ENCODE assay signal across 31 mouse cellular contexts in genomic region chr2:48536930-48537329, GRCm38 (mm10).
A peak's percentile ranks its signal among the peaks of the same experiment; 100 is the strongest.
DNase-seq lines count a peak whose midpoint lies in the region; ATAC-seq lines count a peak whose summit lies in the region.
"Had no signal": no experiment of that assay in that cellular context is flagged by ENCODE, and none has a peak within 500 bp of the region (broad histone marks: within the 10 kb centered on the region; RNA-seq: fewer than 3 reads in every experiment).

No protein-coding gene starts in this region.

- ATAC-seq in forebrain, embryonic 14.5 days, result no peak
- peak; percentile 53; a peak in 3 of 4 replicates for ATAC-seq in hematopoietic stem cell, adult 5-6 weeks (replicated peaks in 1 of 2; ENCODE audit: insufficient read depth in 1 of 2, low FRiP score in 2 of 2, low TSS enrichment in 1 of 2, low read depth in 1 of 2, poor library complexity in 2 of 2, severe bottlenecking in 2 of 2)
- ATAC-seq: forebrain, embryonic 13.5 days; forebrain, postnatal 0 days had no signal

- no peak for DNase-seq in forebrain, embryonic 10.5 days (ENCODE audit: extremely low spot score, low spot score)
- no peak for DNase-seq in forebrain, embryonic 14.5 days (ENCODE audit: low spot score)
- peak; percentile 6 for DNase-seq in c-Kit-positive CD71-negative TER-119-negative erythroid progenitor cells, embryonic 14.5 days (ENCODE audit: low read depth)
- no peak for DNase-seq in layer of hippocampus, adult 11-12 months (ENCODE audit: low spot score)
- DNase-seq in spleen, postnatal 14 days (ENCODE audit: low spot score in 2 of 2), result no peak
- no peak for DNase-seq in heart, postnatal 10 days
- DNase-seq: adrenal gland, adult 8-10 months; adrenal gland, postnatal 25 days; B cell, adult 2 months; cerebellum, adult 11 months; cerebellum, adult 2 months; cerebellum, adult 9-11 months; cerebellum, postnatal 25 days; embryo, embryonic 11 days; forebrain, postnatal 0 days; gastrocnemius, adult 2 months; gastrocnemius, postnatal 14 days; heart, adult 18-20 months; heart, postnatal 14 days; heart, postnatal 4 days had no signal

- intact Hi-C loops in heart, postnatal 10 days (cut with DNase I), result loop anchor here (5.0 kb wide), 1 partner anchor 65 kb away; no protein-coding TSS in a partner anchor

- H3K4me1 ChIP-seq in forebrain, embryonic 10.5 days, result peaks cover 23% of the 10 kb centered on the region
- peaks cover 7% of the 10 kb centered on the region; the same call in 1 of the 2 replicates for H3K4me1 ChIP-seq in forebrain, embryonic 14.5 days (ENCODE audit: control insufficient read depth, insufficient read depth, low read length)
- H3K4me1 ChIP-seq: heart, embryonic 15.5 days had no signal

- no peak overlapping the region for H3K4me3 ChIP-seq in forebrain, embryonic 10.5 days
- H3K4me3 ChIP-seq in forebrain, embryonic 14.5 days (ENCODE audit: low read depth, low read length), result no peak overlapping the region
- H3K4me3 ChIP-seq: embryonic facial prominence, embryonic 10.5 days; embryonic facial prominence, embryonic 13.5 days; erythroblast, embryonic 14.5 days; forebrain, embryonic 13.5 days; gastrocnemius, adult 2 months; heart, embryonic 12.5 days; heart, embryonic 15.5 days; hindbrain, embryonic 12.5 days; hindbrain, embryonic 15.5 days had no signal

- no peaks in the 10 kb centered on the region for H3K36me3 ChIP-seq in forebrain, embryonic 10.5 days (replicated peaks)
- no peaks in the 10 kb centered on the region for H3K36me3 ChIP-seq in forebrain, embryonic 14.5 days (ENCODE audit: control insufficient read depth, insufficient read depth, low read length)
- H3K36me3 ChIP-seq: embryonic facial prominence, embryonic 10.5 days; embryonic facial prominence, embryonic 13.5 days; G1E; heart, embryonic 12.5 days; heart, embryonic 15.5 days; hindbrain, embryonic 12.5 days; hindbrain, embryonic 15.5 days had no signal

- peak overlapping the region; percentile 62; the same call in 1 of the 2 replicates for H3K27ac ChIP-seq in forebrain, embryonic 10.5 days
- H3K27ac ChIP-seq in forebrain, embryonic 14.5 days (ENCODE audit: low read depth, low read length), result no peak overlapping the region
- H3K27ac ChIP-seq: embryonic facial prominence, embryonic 10.5 days; embryonic facial prominence, embryonic 13.5 days; forebrain, embryonic 13.5 days; gastrocnemius, adult 2 months; heart, embryonic 15.5 days; hindbrain, embryonic 12.5 days; hindbrain, embryonic 15.5 days had no signal

- H3K4me2 ChIP-seq in forebrain, embryonic 14.5 days (ENCODE audit: low read length), result no peak overlapping the region
- H3K4me2 ChIP-seq: embryonic facial prominence, embryonic 13.5 days; forebrain, embryonic 13.5 days; heart, embryonic 12.5 days; heart, embryonic 15.5 days; hindbrain, embryonic 12.5 days; hindbrain, embryonic 15.5 days had no signal

- H3K9me3 ChIP-seq in forebrain, embryonic 10.5 days, result no peaks in the 10 kb centered on the region
- H3K9me3 ChIP-seq in forebrain, embryonic 14.5 days (replicated peaks; ENCODE audit: control insufficient read depth, low read length), result no peaks in the 10 kb centered on the region
- H3K9me3 ChIP-seq: embryonic facial prominence, embryonic 10.5 days; embryonic facial prominence, embryonic 13.5 days; forebrain, embryonic 13.5 days; G1E; heart, embryonic 12.5 days; heart, embryonic 15.5 days; hindbrain, embryonic 12.5 days; hindbrain, embryonic 15.5 days had no signal

- WGBS in forebrain, embryonic 10.5 days, result 87% methylated on average over 4 of the region's 4 CpGs
- WGBS in forebrain, embryonic 14.5 days, result 88% methylated on average over 4 of the region's 4 CpGs

- no peak overlapping the region for H3K9ac ChIP-seq in forebrain, embryonic 14.5 days (ENCODE audit: low read length)
- H3K9ac ChIP-seq: embryonic facial prominence, embryonic 13.5 days; forebrain, embryonic 13.5 days; forebrain, postnatal 0 days; heart, embryonic 12.5 days; heart, embryonic 15.5 days; hindbrain, embryonic 12.5 days; hindbrain, embryonic 15.5 days had no signal

- no peaks in the 10 kb centered on the region for H3K27me3 ChIP-seq in forebrain, embryonic 10.5 days (ENCODE audit: poor library complexity, severe bottlenecking)
- H3K27me3 ChIP-seq in forebrain, embryonic 14.5 days (replicated peaks; ENCODE audit: control insufficient read depth, insufficient read depth, low read length), result no peaks in the 10 kb centered on the region
- H3K27me3 ChIP-seq: CH12.LX; embryonic facial prominence, embryonic 13.5 days; forebrain, embryonic 13.5 days; heart, embryonic 12.5 days; heart, embryonic 15.5 days; hindbrain, embryonic 12.5 days; hindbrain, embryonic 15.5 days had no signal
